7 mouse cellular contexts compared by ENCODE assay signal in the genomic region with DNA sequence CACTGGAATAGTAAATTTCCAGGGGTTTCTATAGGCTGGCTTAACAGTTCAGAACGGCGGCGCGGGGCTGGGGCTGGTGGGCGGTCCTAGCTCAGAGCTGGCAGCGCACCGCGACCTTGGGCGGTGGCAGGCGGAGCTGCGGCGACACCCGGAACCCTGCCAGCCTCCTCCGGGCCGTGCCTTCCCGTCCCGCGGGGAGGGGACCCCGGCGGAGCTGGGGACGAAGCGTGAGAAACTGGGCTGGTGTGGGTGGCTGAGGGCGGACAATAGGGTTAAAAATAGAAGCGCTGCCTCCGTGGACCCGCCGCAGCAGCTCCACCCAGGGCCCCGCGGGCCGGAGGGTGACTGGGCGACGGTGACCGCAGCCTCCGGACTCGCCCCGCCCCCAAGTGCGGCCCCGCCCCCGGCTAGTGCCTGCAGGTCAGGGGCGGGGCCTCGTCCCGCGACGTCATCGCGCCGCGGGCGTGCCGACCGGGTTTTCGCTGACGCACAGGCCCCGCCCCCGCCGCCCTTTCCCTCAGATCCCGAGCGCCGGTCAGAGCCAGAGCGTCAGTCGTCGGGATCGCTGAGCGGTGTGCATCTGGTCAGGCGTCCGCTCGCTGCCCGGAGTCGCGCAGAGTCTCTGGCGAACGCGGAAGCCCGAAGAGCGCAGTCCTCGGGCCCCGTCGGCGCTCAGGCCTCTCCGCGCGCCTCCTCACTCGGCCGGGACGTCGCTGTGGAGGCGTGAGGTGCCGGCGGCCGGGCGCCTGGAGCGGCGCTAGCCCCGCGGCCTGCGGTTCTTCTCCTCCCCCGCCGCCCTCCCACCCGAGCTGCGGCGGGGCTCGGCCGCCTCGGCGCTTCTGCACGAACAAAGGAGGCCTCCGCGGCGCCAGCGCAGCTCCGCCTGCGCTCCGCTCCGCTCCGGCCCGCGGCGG. TPM values are rescaled to one million over a fixed set of nuclear protein-coding genes. Genes with fewer than 3 reads are reported as not detected.
DNase-seq lines count a peak whose midpoint lies in the region; ATAC-seq and TF ChIP-seq lines count a peak whose summit lies in the region.

A gene (plus strand): TSS at position 538 of the 914 bp plus-strand sequence.

- no peaks in the 10 kb centered on the region for H3K27me3 ChIP-seq in intestine, postnatal 0 days (replicated peaks; ENCODE audit: control insufficient read depth, insufficient read depth, low read length)
- no peaks in the 10 kb centered on the region for H3K27me3 ChIP-seq in midbrain, embryonic 12.5 days
- H3K27me3 ChIP-seq in small intestine, adult 2 months (ENCODE audit: control insufficient read depth, insufficient read depth, low read length), result no peaks in the 10 kb centered on the region

- peak within 1 kb of the TSS; percentile 73 for H3K4me2 ChIP-seq in intestine, postnatal 0 days (replicated peaks; ENCODE audit: low read depth)
- H3K4me2 ChIP-seq in midbrain, embryonic 12.5 days (replicated peaks), result peak within 1 kb of the TSS; percentile 55

- H3K4me3 ChIP-seq in intestine, postnatal 0 days (ENCODE audit: low read depth, low read length), result peak within 1 kb of the TSS; percentile 72
- peak within 1 kb of the TSS; percentile 98 for H3K4me3 ChIP-seq in midbrain, embryonic 12.5 days
- H3K4me3 ChIP-seq in small intestine, adult 2 months (ENCODE audit: low read depth, low read length), result peak within 1 kb of the TSS; percentile 82

- peak within 1 kb of the TSS; percentile 100 for H3K27ac ChIP-seq in intestine, postnatal 0 days (ENCODE audit: low read depth, low read length)
- H3K27ac ChIP-seq in midbrain, embryonic 12.5 days (replicated peaks), result peak within 1 kb of the TSS; percentile 100
- peak within 1 kb of the TSS; percentile 90 for H3K27ac ChIP-seq in small intestine, adult 2 months (ENCODE audit: insufficient read depth, low read depth, low read length)

- WGBS in intestine, postnatal 0 days, result under 1% methylated on average over 80 of the region's 118 CpGs
- WGBS in midbrain, embryonic 12.5 days, result 0% methylated on average over 100 of the region's 118 CpGs
- WGBS in small intestine, adult 2 months, result under 1% methylated on average over 118 of the region's 118 CpGs

- DNase-seq in adrenal gland, adult 8-10 months, result peak; percentile 97
- DNase-seq in embryo, embryonic 9.5 days (ENCODE audit: extremely low spot score), result peak; percentile 97
- DNase-seq in gonadal fat pad, adult 2 months (ENCODE audit: low read depth), result no peak
- DNase-seq in left cerebral cortex, postnatal 4 days, result peak; percentile 100

- H3K9ac ChIP-seq in intestine, postnatal 0 days (ENCODE audit: low read depth, low read length), result peak within 1 kb of the TSS; percentile 100
- H3K9ac ChIP-seq in midbrain, embryonic 12.5 days (replicated peaks), result peak within 1 kb of the TSS; percentile 100

- H3K36me3 ChIP-seq in intestine, postnatal 0 days (ENCODE audit: control insufficient read depth, insufficient read depth), result peaks cover 8% of the 10 kb centered on the region
- H3K36me3 ChIP-seq in midbrain, embryonic 12.5 days, result peaks cover 8% of the 10 kb centered on the region
- H3K36me3 ChIP-seq in small intestine, adult 2 months (ENCODE audit: control insufficient read depth, insufficient read depth, low read length), result peaks cover 7% of the 10 kb centered on the region

- peak; percentile 94 for ATAC-seq in intestine, postnatal 0 days
- peak; percentile 96 for ATAC-seq in midbrain, embryonic 12.5 days (ENCODE audit: low FRiP score, low read depth)

- no peaks in the 10 kb centered on the region for H3K4me1 ChIP-seq in intestine, postnatal 0 days (replicated peaks; ENCODE audit: control insufficient read depth, insufficient read depth, low read length)
- peaks cover 17% of the 10 kb centered on the region for H3K4me1 ChIP-seq in midbrain, embryonic 12.5 days
- no peaks in the 10 kb centered on the region; the same call in none of the 2 replicates for H3K4me1 ChIP-seq in small intestine, adult 2 months (ENCODE audit: control insufficient read depth, insufficient read depth, insufficient read length, low read length)

- intact Hi-C loops in left cerebral cortex, postnatal 4 days (cut with DNase I), result loop anchor here (1.0 to 10.0 kb wide), 2 partner anchors 235 to 293 kb away; no protein-coding TSS in a partner anchor

- no peaks in the 10 kb centered on the region for H3K9me3 ChIP-seq in intestine, postnatal 0 days (ENCODE audit: control insufficient read depth)
- no peaks in the 10 kb centered on the region for H3K9me3 ChIP-seq in midbrain, embryonic 12.5 days

- TF ChIP-seq CTCF in intestine, postnatal 0 days (IDR thresholded peaks at IDR 0.05; ENCODE audit: low read depth), result no peak; the same call in 1 of the 2 replicates
- TF ChIP-seq CTCF in small intestine, adult 2 months (IDR thresholded peaks at IDR 0.05; ENCODE audit: extremely low read depth, insufficient read length, insufficient replicate concordance, low read depth, low read length), result no peak

- TF ChIP-seq POLR2A in small intestine, adult 2 months (IDR thresholded peaks at IDR 0.05; ENCODE audit: low read depth, low read length), result peak; percentile 99

RNA-seq across cellular contexts. Expression of the gene that starts here (rescaled TPM):
- 100 to 1,000 TPM; 154 to 233 (median 183) TPM for total RNA-seq in adrenal gland, adult 8-10 months (2022)
- 18.7 and 19.9 TPM in 2 replicates for polyA plus RNA-seq in gonadal fat pad, adult 2 months (2012; rRNA removed)
- 93.4 and 95.9 TPM in 2 replicates for polyA plus RNA-seq in intestine, postnatal 0 days (2015; fragmentation: Nextera tagmentation; extraction: Ambion mirVana)
- 100 to 1,000 TPM; 154 to 163 TPM for total RNA-seq in left cerebral cortex, postnatal 4 days (2021)
- 182 and 192 TPM in 2 replicates for polyA plus RNA-seq in midbrain, embryonic 12.5 days (2016; fragmentation: Nextera tagmentation; extraction: Ambion mirVana)
- 11.9 and 17.9 TPM in 2 replicates for polyA plus RNA-seq in small intestine, adult 2 months (2012; rRNA removed)
